In genomic region chr9:72111622-72112550, GRCm38 (mm10) we compare ENCODE assay signal across 8 mouse cellular contexts. TPM values are rescaled to one million over a fixed set of nuclear protein-coding genes. Genes with fewer than 3 reads are reported as not detected.
DNase-seq lines count a peak whose midpoint lies in the region; ATAC-seq and TF ChIP-seq lines count a peak whose summit lies in the region.

TSS of gene Tcf12 (minus strand) at chr9:72111871.

- no peak for TF ChIP-seq CTCF in heart, adult 2 months (IDR thresholded peaks at IDR 0.05)
- TF ChIP-seq CTCF in kidney, adult 2 months (conservative IDR thresholded peaks at IDR 0.05; ENCODE audit: insufficient read depth, insufficient read length, low read depth, low read length): no peak

- H3K9ac ChIP-seq in embryonic facial prominence, embryonic 14.5 days (ENCODE audit: low read depth, low read length): peak within 1 kb of the TSS; percentile 100
- H3K9ac ChIP-seq in heart, adult 2 months (ENCODE audit: low read depth, low read length): peak within 1 kb of the TSS; percentile 100
- peak within 1 kb of the TSS; percentile 100 for H3K9ac ChIP-seq in limb, embryonic 13.5 days
- H3K9ac ChIP-seq in midbrain, embryonic 15.5 days: peak within 1 kb of the TSS; percentile 93

- peak within 1 kb of the TSS; percentile 72 for H3K4me2 ChIP-seq in embryonic facial prominence, embryonic 14.5 days (ENCODE audit: low read depth, low read length)
- peak within 1 kb of the TSS; percentile 70 for H3K4me2 ChIP-seq in limb, embryonic 13.5 days (replicated peaks)
- peak within 1 kb of the TSS; percentile 89 for H3K4me2 ChIP-seq in midbrain, embryonic 15.5 days

- 0 out of 2 replicates have a peak, but pooled peaks cover 2% of the 10 kb centered on the region for H3K79me2 ChIP-seq in heart, adult 2 months (replicated peaks; ENCODE audit: control insufficient read depth, insufficient read depth, low read length)

- no peaks in the 10 kb centered on the region for H3K27me3 ChIP-seq in embryonic facial prominence, embryonic 14.5 days (replicated peaks; ENCODE audit: control insufficient read depth, insufficient read depth, low read length)
- no peaks in the 10 kb centered on the region for H3K27me3 ChIP-seq in heart, adult 2 months (ENCODE audit: control insufficient read depth, insufficient read depth, low read length)
- no peaks in the 10 kb centered on the region for H3K27me3 ChIP-seq in kidney, adult 2 months (replicated peaks; ENCODE audit: control insufficient read depth, insufficient read depth, low read length)
- no peaks in the 10 kb centered on the region for H3K27me3 ChIP-seq in limb, embryonic 13.5 days
- H3K27me3 ChIP-seq in midbrain, embryonic 15.5 days (replicated peaks): 0 out of 2 replicates have a peak, but pooled peaks cover 3% of the 10 kb centered on the region

- DNase-seq in A20 (ENCODE audit: low read depth, low spot score): peak; percentile 94
- DNase-seq in adrenal gland, postnatal 4 days (ENCODE audit: low spot score in 2 of 2): peak; percentile 51 to 70
- DNase-seq in embryonic facial prominence, embryonic 14.5 days (ENCODE audit: low spot score): peak; percentile 97
- DNase-seq in heart, adult 2 months: peak; percentile 91 to 92
- DNase-seq in kidney, adult 2 months: peak; percentile 92
- peak; percentile 79 to 82 for DNase-seq in spleen, adult 18-20 months

- H3K36me3 ChIP-seq in embryonic facial prominence, embryonic 14.5 days (ENCODE audit: control insufficient read depth, insufficient read depth, low read length): 0 out of 2 replicates have a peak, but pooled peaks cover 7% of the 10 kb centered on the region
- peaks cover 19% of the 10 kb centered on the region for H3K36me3 ChIP-seq in heart, adult 2 months (ENCODE audit: control insufficient read depth, insufficient read depth, low read length)
- no peaks in the 10 kb centered on the region for H3K36me3 ChIP-seq in kidney, adult 2 months (ENCODE audit: control insufficient read depth, insufficient read depth, low read length)
- peaks cover 8% of the 10 kb centered on the region for H3K36me3 ChIP-seq in limb, embryonic 13.5 days
- no peaks in the 10 kb centered on the region for H3K36me3 ChIP-seq in midbrain, embryonic 15.5 days (replicated peaks)

- peaks cover 9% of the 10 kb centered on the region for H3K4me1 ChIP-seq in embryonic facial prominence, embryonic 14.5 days (ENCODE audit: control insufficient read depth, insufficient read depth, low read length)
- H3K4me1 ChIP-seq in heart, adult 2 months (ENCODE audit: control insufficient read depth, insufficient read depth, low read length): peaks cover 2% of the 10 kb centered on the region
- H3K4me1 ChIP-seq in kidney, adult 2 months (ENCODE audit: control insufficient read depth, insufficient read depth, low read length): no peaks in the 10 kb centered on the region
- H3K4me1 ChIP-seq in limb, embryonic 13.5 days: peaks cover 18% of the 10 kb centered on the region
- peaks cover 22% of the 10 kb centered on the region for H3K4me1 ChIP-seq in midbrain, embryonic 15.5 days

- intact Hi-C loops in heart, adult 2 months (cut with DNase I): loop anchor here (1.0 to 5.0 kb wide), 5 partner anchors 21 to 280 kb away; no protein-coding TSS in a partner anchor

- peak; percentile 44 for TF ChIP-seq POLR2A in heart, adult 2 months (IDR thresholded peaks at IDR 0.05; ENCODE audit: insufficient read depth, low read depth, low read length)
- TF ChIP-seq POLR2A in kidney, adult 2 months (IDR thresholded peaks at IDR 0.05; ENCODE audit: low read depth, low read length): no peak

- ATAC-seq in embryonic facial prominence, embryonic 14.5 days (ENCODE audit: low read depth): peak; percentile 86
- ATAC-seq in limb, embryonic 13.5 days (ENCODE audit: low FRiP score, low read depth): peak; percentile 81
- peak; percentile 90 for ATAC-seq in midbrain, embryonic 15.5 days (replicated peaks)

- WGBS in embryonic facial prominence, embryonic 14.5 days: 2% methylated on average over 53 of the region's 88 CpGs
- WGBS in heart, adult 2 months: 2% methylated on average over 88 of the region's 88 CpGs
- WGBS in kidney, adult 2 months: 2% methylated on average over 88 of the region's 88 CpGs
- WGBS in limb, embryonic 13.5 days: 2% methylated on average over 84 of the region's 88 CpGs
- 2% methylated on average over 79 of the region's 88 CpGs for WGBS in midbrain, embryonic 15.5 days

- H3K9me3 ChIP-seq in embryonic facial prominence, embryonic 14.5 days (ENCODE audit: control insufficient read depth, low read length): no peaks in the 10 kb centered on the region
- H3K9me3 ChIP-seq in limb, embryonic 13.5 days: no peaks in the 10 kb centered on the region
- no peaks in the 10 kb centered on the region for H3K9me3 ChIP-seq in midbrain, embryonic 15.5 days

- peak within 1 kb of the TSS; percentile 99 for H3K4me3 ChIP-seq in embryonic facial prominence, embryonic 14.5 days (ENCODE audit: low read depth, low read length)
- H3K4me3 ChIP-seq in heart, adult 2 months: peak within 1 kb of the TSS; percentile 95
- peak within 1 kb of the TSS; percentile 78 for H3K4me3 ChIP-seq in kidney, adult 2 months (ENCODE audit: insufficient read depth, low read depth, low read length)
- H3K4me3 ChIP-seq in limb, embryonic 13.5 days: peak within 1 kb of the TSS; percentile 95
- H3K4me3 ChIP-seq in midbrain, embryonic 15.5 days: peak within 1 kb of the TSS; percentile 95

- H3K27ac ChIP-seq in embryonic facial prominence, embryonic 14.5 days (replicated peaks; ENCODE audit: low read depth, low read length): peak within 1 kb of the TSS; percentile 99
- H3K27ac ChIP-seq in heart, adult 2 months: peak within 1 kb of the TSS; percentile 93
- peak within 1 kb of the TSS; percentile 88 for H3K27ac ChIP-seq in kidney, adult 2 months (ENCODE audit: insufficient read depth, low read depth, low read length)
- peak within 1 kb of the TSS; percentile 99 for H3K27ac ChIP-seq in limb, embryonic 13.5 days
- H3K27ac ChIP-seq in midbrain, embryonic 15.5 days: peak within 1 kb of the TSS; percentile 95

- 0 out of 2 replicates have a peak, but pooled peaks have one; percentile 57 for TF ChIP-seq EP300 in heart, adult 2 months (IDR thresholded peaks at IDR 0.05; ENCODE audit: insufficient read depth, low read depth, low read length)

RNA-seq across cellular contexts. Expression of gene Tcf12, which starts in this region (rescaled TPM):
- total RNA-seq in adrenal gland, postnatal 4 days (2021): 100 to 1,000 TPM; 120 TPM
- 106 and 118 TPM in 2 replicates for polyA plus RNA-seq in embryonic facial prominence, embryonic 14.5 days (2014; fragmentation: Nextera tagmentation; extraction: Ambion mirVana)
- total RNA-seq in heart, adult 2 months (2021): 10 to 100 TPM; 29.7 to 33.9 TPM
- polyA plus RNA-seq in heart, adult 2 months (2012; rRNA removed): 38.0 and 62.8 TPM in 2 replicates
- polyA plus RNA-seq in kidney, adult 2 months (2012; rRNA removed): 50.0 and 59.9 TPM in 2 replicates
- polyA plus RNA-seq in limb, embryonic 13.5 days (2015; fragmentation: Nextera tagmentation; extraction: Ambion mirVana): 118 and 125 TPM in 2 replicates
- polyA plus RNA-seq in midbrain, embryonic 15.5 days (2015; fragmentation: Nextera tagmentation; extraction: Ambion mirVana): 59.9 and 60.9 TPM in 2 replicates

Comparison
In these comparisons a context has a peak if more than half of its experiments do, and no peak if none do; other contexts are left out.
1. Peak in every context shown above with its lines: DNase-seq, ATAC-seq, H3K4me3 ChIP-seq and H3K27ac ChIP-seq.